Mouse (Mus musculus): ENCODE measurements at regions not wholly inside any gene's neighbourhood (a gene's known extent, or its start where the extent isn't known, plus 50 kb on each side); places are given as distances from the start of the nearest gene placed in this dataset.

GRCm38 (mm10) chr10:118679507-118679906 is 190.5 kb downstream of the Dyrk2 start:
- no peak overlapping the region for H3K4me3 ChIP-seq (ENCODE audit: insufficient read depth, low read length)
- no peak overlapping the region for H3K27ac ChIP-seq (ENCODE audit: insufficient read depth, low read depth, low read length)
- H3K4me1 ChIP-seq (ENCODE audit: control insufficient read depth, insufficient read depth, low read length): no peaks in the 10 kb centered on the region
- TF ChIP-seq POLR2A (IDR thresholded peaks at IDR 0.05; ENCODE audit: borderline replicate concordance, low read depth, low read length): no peak
- TF ChIP-seq CTCF (IDR thresholded peaks at IDR 0.05; ENCODE audit: low read depth, low read length): no peak

GRCm38 (mm10) chr10:118680896-118681295 is 189.1 kb downstream of the Dyrk2 start:
- Histone ChIP-seq H3K4me3 (ENCODE audit: insufficient read depth, low read length) (no peak overlapping the region), H3K4me1 (ENCODE audit: control insufficient read depth, insufficient read depth, low read length) (no peaks in the 10 kb centered on the region), H3K27ac (ENCODE audit: insufficient read depth, low read depth, low read length) (no peak overlapping the region)
- TF ChIP-seq CTCF (IDR thresholded peaks at IDR 0.05; ENCODE audit: low read depth, low read length) (no peak), POLR2A (IDR thresholded peaks at IDR 0.05; ENCODE audit: borderline replicate concordance, low read depth, low read length) (no peak)

GRCm38 (mm10) chr10:118683356-118683755 is 186.7 kb downstream of the Dyrk2 start:
- Histone ChIP-seq H3K4me3 (ENCODE audit: insufficient read depth, low read length) (no peak overlapping the region), H3K27ac (ENCODE audit: insufficient read depth, low read depth, low read length) (no peak overlapping the region), H3K4me1 (ENCODE audit: control insufficient read depth, insufficient read depth, low read length) (no peaks in the 10 kb centered on the region)
- TF ChIP-seq CTCF (IDR thresholded peaks at IDR 0.05; ENCODE audit: low read depth, low read length): no peak
- no peak for TF ChIP-seq POLR2A (IDR thresholded peaks at IDR 0.05; ENCODE audit: borderline replicate concordance, low read depth, low read length)

DNA sequence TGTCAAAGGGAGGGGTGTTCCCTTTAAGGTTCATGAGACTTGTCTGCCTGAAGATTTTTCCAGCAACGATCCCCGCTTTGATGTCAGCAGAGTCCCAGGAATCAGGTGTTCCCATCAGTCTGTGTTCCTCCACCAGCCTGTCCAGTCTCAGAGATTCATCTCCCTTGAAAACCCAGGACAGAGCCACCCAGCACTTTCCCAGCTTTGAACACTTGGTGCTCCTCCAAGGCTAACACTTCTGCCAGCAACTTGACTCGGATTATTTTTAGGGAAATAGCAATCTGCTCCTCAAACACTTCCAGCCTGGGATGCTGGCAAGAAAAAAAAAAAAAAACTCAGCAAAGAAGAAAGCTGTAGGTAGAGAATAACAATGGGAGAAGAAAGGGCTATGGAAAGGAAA is 170.7 kb downstream of the Dyrk2 start:
- TF ChIP-seq POLR2A (IDR thresholded peaks at IDR 0.05; ENCODE audit: borderline replicate concordance, low read depth, low read length) (no peak), CTCF (IDR thresholded peaks at IDR 0.05; ENCODE audit: low read depth, low read length) (no peak)
- Histone ChIP-seq H3K27ac (ENCODE audit: insufficient read depth, low read depth, low read length) (no peak overlapping the region), H3K4me1 (ENCODE audit: control insufficient read depth, insufficient read depth, low read length) (no peaks in the 10 kb centered on the region), H3K4me3 (ENCODE audit: insufficient read depth, low read length) (no peak overlapping the region)

- Histone ChIP-seq H3K4me1 (ENCODE audit: control insufficient read depth, insufficient read depth, low read length) (no peaks in the 10 kb centered on the region), H3K27ac (ENCODE audit: insufficient read depth, low read depth, low read length) (no peak overlapping the region), H3K4me3 (ENCODE audit: insufficient read depth, low read length) (no peak overlapping the region)
- TF ChIP-seq POLR2A (IDR thresholded peaks at IDR 0.05; ENCODE audit: borderline replicate concordance, low read depth, low read length): no peak
- TF ChIP-seq CTCF (IDR thresholded peaks at IDR 0.05; ENCODE audit: low read depth, low read length): no peak
Measured at GRCm38 (mm10) chr10:118700115-118700514, 169.9 kb downstream of the Dyrk2 start.

DNA sequence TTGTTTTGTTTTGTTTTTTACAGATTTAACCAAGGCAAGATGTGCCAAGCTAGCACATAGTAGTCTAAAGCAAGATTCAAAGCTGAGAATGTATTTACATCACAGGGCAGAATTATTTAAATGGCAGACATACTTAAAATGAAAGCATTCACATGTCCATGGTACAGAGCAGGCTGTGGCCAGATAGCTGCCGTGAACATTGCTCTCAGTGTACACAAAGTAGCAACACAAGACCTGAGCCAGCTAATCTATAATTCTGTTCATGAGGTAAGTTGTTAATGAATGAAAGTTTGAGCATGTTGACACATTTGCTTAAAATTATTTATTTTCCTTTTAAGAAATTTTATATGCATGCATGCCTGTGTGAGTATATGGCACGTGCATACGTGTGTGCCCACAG is 164.0 kb downstream of the Dyrk2 start:
- H3K4me1 ChIP-seq (ENCODE audit: control insufficient read depth, insufficient read depth, low read length): peaks cover 10% of the 10 kb centered on the region
- H3K27ac ChIP-seq (ENCODE audit: insufficient read depth, low read depth, low read length): no peak overlapping the region
- TF ChIP-seq POLR2A (IDR thresholded peaks at IDR 0.05; ENCODE audit: borderline replicate concordance, low read depth, low read length): no peak
- no peak for TF ChIP-seq CTCF (IDR thresholded peaks at IDR 0.05; ENCODE audit: low read depth, low read length)
- no peak overlapping the region for H3K4me3 ChIP-seq (ENCODE audit: insufficient read depth, low read length)

GRCm38 (mm10) chr10:118709718-118710117 is 160.3 kb downstream of the Dyrk2 start:
- H3K4me1 ChIP-seq (ENCODE audit: control insufficient read depth, insufficient read depth, low read length): peaks cover 10% of the 10 kb centered on the region
- TF ChIP-seq POLR2A (IDR thresholded peaks at IDR 0.05; ENCODE audit: borderline replicate concordance, low read depth, low read length): no peak
- TF ChIP-seq CTCF (IDR thresholded peaks at IDR 0.05; ENCODE audit: low read depth, low read length): no peak
- H3K4me3 ChIP-seq (ENCODE audit: insufficient read depth, low read length): no peak overlapping the region
- no peak overlapping the region for H3K27ac ChIP-seq (ENCODE audit: insufficient read depth, low read depth, low read length)

DNA sequence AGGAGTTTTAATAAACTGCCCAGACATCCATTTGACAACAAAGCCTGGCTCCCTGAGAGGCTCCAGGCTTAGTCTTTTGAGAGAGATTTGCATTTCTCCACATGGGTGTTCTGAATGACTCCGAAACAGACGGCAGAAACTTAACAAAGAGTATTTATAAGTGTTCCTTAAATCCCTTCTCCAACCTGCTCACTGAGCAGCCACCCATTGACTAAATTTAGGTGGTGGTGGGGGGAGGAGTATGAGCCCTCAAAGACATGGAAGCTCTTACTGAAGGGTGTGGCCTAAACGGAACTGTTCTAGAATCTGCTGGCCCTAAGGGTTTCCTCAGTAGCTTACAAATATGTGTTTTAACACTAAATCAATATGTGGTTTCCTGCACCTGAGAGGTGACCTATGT is 158.5 kb downstream of the Dyrk2 start:
- H3K27ac ChIP-seq (ENCODE audit: insufficient read depth, low read depth, low read length): no peak overlapping the region
- TF ChIP-seq POLR2A (IDR thresholded peaks at IDR 0.05; ENCODE audit: borderline replicate concordance, low read depth, low read length) (no peak), CTCF (IDR thresholded peaks at IDR 0.05; ENCODE audit: low read depth, low read length) (no peak)
- peaks cover 10% of the 10 kb centered on the region for H3K4me1 ChIP-seq (ENCODE audit: control insufficient read depth, insufficient read depth, low read length)

DNA sequence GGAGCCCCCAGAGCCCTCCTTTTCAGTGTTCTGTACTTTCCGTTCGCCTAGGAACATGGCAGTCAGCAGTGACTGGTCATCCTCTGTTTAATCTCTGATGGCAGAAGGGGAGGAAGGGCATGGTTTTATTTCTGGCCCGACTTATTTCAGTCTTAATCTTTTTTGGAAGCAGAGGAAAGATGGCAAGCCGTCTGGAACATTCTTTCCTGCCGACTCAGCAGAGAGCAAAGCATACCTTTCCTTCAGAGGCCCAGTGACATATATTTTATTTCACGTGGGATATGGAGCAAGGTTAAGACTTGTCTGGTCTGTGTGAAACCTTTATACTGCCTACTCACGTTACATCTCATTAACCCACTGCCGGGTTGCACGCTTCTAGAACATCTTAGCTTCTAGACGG is 158.1 kb downstream of the Dyrk2 start:
- Histone ChIP-seq H3K4me1 (ENCODE audit: control insufficient read depth, insufficient read depth, low read length) (peaks cover 10% of the 10 kb centered on the region), H3K4me3 (ENCODE audit: insufficient read depth, low read length) (no peak overlapping the region), H3K27ac (ENCODE audit: insufficient read depth, low read depth, low read length) (no peak overlapping the region)
- no peak for TF ChIP-seq CTCF (IDR thresholded peaks at IDR 0.05; ENCODE audit: low read depth, low read length)
- no peak for TF ChIP-seq POLR2A (IDR thresholded peaks at IDR 0.05; ENCODE audit: borderline replicate concordance, low read depth, low read length)

More for the DNA sequence above, 158.5 kb downstream of the Dyrk2 start:
- no peak overlapping the region for H3K4me3 ChIP-seq (ENCODE audit: insufficient read depth, low read length)

DNA sequence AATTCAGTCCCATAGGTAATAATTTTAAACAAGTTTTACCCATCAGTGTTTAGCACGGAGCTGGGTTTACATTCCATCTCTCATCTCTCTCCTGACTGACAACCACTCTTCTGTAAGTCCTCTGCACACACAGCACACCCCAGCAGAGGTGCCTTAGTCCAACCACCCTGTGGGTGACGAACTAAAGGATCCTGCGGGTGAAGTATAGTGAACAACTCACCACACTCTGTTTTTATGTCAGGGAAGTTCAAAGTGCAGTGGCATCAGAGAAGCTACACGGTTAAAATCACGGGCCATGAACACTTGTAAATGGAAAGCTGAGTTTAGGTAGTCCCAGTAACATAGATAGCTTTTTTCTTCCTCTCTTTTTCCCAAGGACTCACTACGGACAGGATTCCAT is 157.1 kb downstream of the Dyrk2 start:
- H3K27ac ChIP-seq (ENCODE audit: insufficient read depth, low read depth, low read length): no peak overlapping the region
- H3K4me1 ChIP-seq (ENCODE audit: control insufficient read depth, insufficient read depth, low read length): peaks cover 10% of the 10 kb centered on the region
- TF ChIP-seq POLR2A (IDR thresholded peaks at IDR 0.05; ENCODE audit: borderline replicate concordance, low read depth, low read length): no peak
- TF ChIP-seq CTCF (IDR thresholded peaks at IDR 0.05; ENCODE audit: low read depth, low read length): no peak
- no peak overlapping the region for H3K4me3 ChIP-seq (ENCODE audit: insufficient read depth, low read length)

DNA sequence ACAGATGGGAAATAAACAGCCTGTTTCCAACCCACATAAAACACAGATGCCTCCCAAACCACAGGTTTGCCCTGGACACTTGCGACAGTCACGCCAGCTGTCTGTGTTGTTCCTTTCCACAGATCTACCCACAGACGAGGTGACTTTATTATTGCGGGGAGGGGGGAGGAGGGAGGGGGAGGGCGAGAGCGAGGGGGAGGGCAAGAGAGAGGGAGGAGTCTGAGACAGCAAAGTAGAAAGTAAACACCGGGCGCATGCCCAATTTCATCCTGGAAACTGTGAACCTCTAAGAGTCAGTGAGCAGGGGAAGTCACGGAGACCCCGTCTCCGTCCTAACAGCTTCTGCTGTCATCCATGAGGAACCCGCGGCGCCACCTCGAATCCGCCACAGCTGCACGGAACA is 155.8 kb downstream of the Dyrk2 start:
- no peak for TF ChIP-seq POLR2A (IDR thresholded peaks at IDR 0.05; ENCODE audit: borderline replicate concordance, low read depth, low read length)
- TF ChIP-seq CTCF (IDR thresholded peaks at IDR 0.05; ENCODE audit: low read depth, low read length): no peak
- no peak overlapping the region for H3K27ac ChIP-seq (ENCODE audit: insufficient read depth, low read depth, low read length)
- peaks cover 4% of the 10 kb centered on the region for H3K4me1 ChIP-seq (ENCODE audit: control insufficient read depth, insufficient read depth, low read length)
- H3K4me3 ChIP-seq (ENCODE audit: insufficient read depth, low read length): no peak overlapping the region; the same call in 1 of the 2 replicates
